Mouse (Mus musculus): Measurements from ENCODE around the gene Gsc. TPM values are rescaled to one million over a fixed set of nuclear protein-coding genes. Genes with fewer than 3 reads are reported as not detected.

Gsc gene
- polyA plus RNA-seq, 1 experiment from 2014 or later: 1.5 TPM

GRCm38 (mm10) chr12:104474191-104474871 is 1.2 kb upstream of the Gsc start:
- WGBS: under 1% methylated on average over 42 of the region's 42 CpGs
- Histone ChIP-seq H3K36me3 (no peaks in the 10 kb centered on the region), H3K4me3 (peak overlapping the region; percentile 12), H3K4me1 (peaks cover 29% of the 10 kb centered on the region), H3K27me3 (peaks cover 83% of the 10 kb centered on the region), H3K9ac (no peak overlapping the region), H3K27ac (no peak overlapping the region), H3K9me3 (replicated peaks) (no peaks in the 10 kb centered on the region), H3K4me2 (replicated peaks) (peak overlapping the region; percentile 22; the same call in 1 of the 2 replicates)
- no peak for ATAC-seq (ENCODE audit: low FRiP score)

- H3K4me3 ChIP-seq: peak overlapping the region; percentile 44
- WGBS: 0% methylated on average over 18 of the region's 18 CpGs
- peaks cover 33% of the 10 kb centered on the region for H3K4me1 ChIP-seq
- no peak overlapping the region for H3K27ac ChIP-seq
- no peak overlapping the region for H3K9ac ChIP-seq
- H3K36me3 ChIP-seq: no peaks in the 10 kb centered on the region
- peak overlapping the region; percentile 67 for H3K4me2 ChIP-seq (replicated peaks)
- no peaks in the 10 kb centered on the region for H3K9me3 ChIP-seq (replicated peaks)
- peaks cover 87% of the 10 kb centered on the region for H3K27me3 ChIP-seq
- no peak for ATAC-seq (ENCODE audit: low FRiP score)
These were observed 362 bp upstream of the Gsc start for GRCm38 (mm10) chr12:104473492-104473891.

- Histone ChIP-seq H3K27ac (no peak overlapping the region), H3K36me3 (no peaks in the 10 kb centered on the region), H3K4me1 (peaks cover 33% of the 10 kb centered on the region), H3K4me2 (replicated peaks) (peak overlapping the region; percentile 67), H3K27me3 (peaks cover 90% of the 10 kb centered on the region), H3K9me3 (replicated peaks) (no peaks in the 10 kb centered on the region), H3K4me3 (peak overlapping the region; percentile 44), H3K9ac (no peak overlapping the region)
- WGBS: 1% methylated on average over 25 of the region's 25 CpGs
- no peak for ATAC-seq (ENCODE audit: low FRiP score)
These were observed 958 bp downstream of the Gsc start for GRCm38 (mm10) chr12:104472218-104472525.

GRCm38 (mm10) chr12:104471351-104472217 is 1.5 kb downstream of the Gsc start:
- H3K27ac ChIP-seq: no peak overlapping the region
- peaks cover 92% of the 10 kb centered on the region for H3K27me3 ChIP-seq
- peaks cover 35% of the 10 kb centered on the region for H3K4me1 ChIP-seq
- under 1% methylated on average over 53 of the region's 57 CpGs for WGBS
- H3K36me3 ChIP-seq: no peaks in the 10 kb centered on the region
- no peaks in the 10 kb centered on the region for H3K9me3 ChIP-seq (replicated peaks)
- H3K4me3 ChIP-seq: peak overlapping the region; percentile 44
- no peak overlapping the region for H3K9ac ChIP-seq
- H3K4me2 ChIP-seq (replicated peaks): peak overlapping the region; percentile 67
- 0 out of 2 replicates have a peak, but pooled peaks have one; percentile 23 for ATAC-seq (ENCODE audit: low FRiP score)

GRCm38 (mm10) chr12:104470646-104471045 is 2.5 kb downstream of the Gsc start:
- peaks cover 30% of the 10 kb centered on the region for H3K4me1 ChIP-seq
- H3K4me3 ChIP-seq: no peak overlapping the region
- no peak overlapping the region for H3K27ac ChIP-seq
- no peaks in the 10 kb centered on the region for H3K9me3 ChIP-seq (replicated peaks)
- no peak overlapping the region for H3K9ac ChIP-seq
- peaks cover 89% of the 10 kb centered on the region for H3K27me3 ChIP-seq
- no peak for ATAC-seq (ENCODE audit: low FRiP score)
- WGBS: 6% methylated on average over 6 of the region's 6 CpGs
- H3K4me2 ChIP-seq (replicated peaks): no peak overlapping the region
- no peaks in the 10 kb centered on the region for H3K36me3 ChIP-seq

GRCm38 (mm10) chr12:104468783-104469182 is 4.3 kb downstream of the Gsc start:
- H3K4me3 ChIP-seq: no peak overlapping the region
- WGBS: 4% methylated on average over 4 of the region's 4 CpGs
- no peak overlapping the region for H3K27ac ChIP-seq
- no peak for ATAC-seq (ENCODE audit: low FRiP score)
- no peak overlapping the region for H3K4me2 ChIP-seq (replicated peaks)
- H3K27me3 ChIP-seq: peaks cover 77% of the 10 kb centered on the region
- H3K9me3 ChIP-seq (replicated peaks): no peaks in the 10 kb centered on the region
- H3K4me1 ChIP-seq: peaks cover 27% of the 10 kb centered on the region
- no peaks in the 10 kb centered on the region for H3K36me3 ChIP-seq
- H3K9ac ChIP-seq: no peak overlapping the region

- whole genome bisulfite sequencing: 37% methylated on average over 6 of the region's 6 CpGs
- peaks cover 64% of the 10 kb centered on the region for H3K27me3 ChIP-seq
- no peak overlapping the region for H3K9ac ChIP-seq
- no peaks in the 10 kb centered on the region for H3K9me3 ChIP-seq (replicated peaks)
- H3K36me3 ChIP-seq: no peaks in the 10 kb centered on the region
- H3K27ac ChIP-seq: no peak overlapping the region
- ATAC-seq (ENCODE audit: low FRiP score): no peak
- no peak overlapping the region for H3K4me2 ChIP-seq (replicated peaks)
- peaks cover 16% of the 10 kb centered on the region for H3K4me1 ChIP-seq
- H3K4me3 ChIP-seq: no peak overlapping the region
These were observed 5.8 kb downstream of the Gsc start for GRCm38 (mm10) chr12:104467372-104467771.

- H3K27ac ChIP-seq: no peak overlapping the region
- peak; percentile 33; the same call in 1 of the 2 replicates for ATAC-seq (ENCODE audit: low FRiP score)
- no peak overlapping the region for H3K9ac ChIP-seq
- no peaks in the 10 kb centered on the region for H3K36me3 ChIP-seq
- H3K9me3 ChIP-seq (replicated peaks): no peaks in the 10 kb centered on the region
- H3K4me3 ChIP-seq: no peak overlapping the region
- peaks cover 60% of the 10 kb centered on the region for H3K27me3 ChIP-seq
- H3K4me1 ChIP-seq: peaks cover 11% of the 10 kb centered on the region
- no peak overlapping the region for H3K4me2 ChIP-seq (replicated peaks)
- 11% methylated on average over 7 of the region's 7 CpGs for whole genome bisulfite sequencing
These were observed 6.2 kb downstream of the Gsc start for GRCm38 (mm10) chr12:104466930-104467329.

- no peak overlapping the region for H3K4me3 ChIP-seq
- no peaks in the 10 kb centered on the region for H3K36me3 ChIP-seq
- no peak overlapping the region for H3K4me2 ChIP-seq (replicated peaks)
- H3K4me1 ChIP-seq: no peaks in the 10 kb centered on the region
- peaks cover 20% of the 10 kb centered on the region for H3K27me3 ChIP-seq
- no peak overlapping the region for H3K27ac ChIP-seq
- ATAC-seq (ENCODE audit: low FRiP score): no peak
- WGBS: 33% methylated on average over 8 of the region's 8 CpGs
- H3K9ac ChIP-seq: no peak overlapping the region
- no peaks in the 10 kb centered on the region for H3K9me3 ChIP-seq (replicated peaks)
These were observed 11.8 kb downstream of the Gsc start for GRCm38 (mm10) chr12:104461372-104461771.

- Histone ChIP-seq H3K27ac (no peak overlapping the region), H3K4me1 (no peaks in the 10 kb centered on the region), H3K9me3 (replicated peaks) (no peaks in the 10 kb centered on the region), H3K9ac (no peak overlapping the region), H3K27me3 (peaks cover 9% of the 10 kb centered on the region; the same call in 1 of the 2 replicates), H3K4me3 (no peak overlapping the region), H3K4me2 (replicated peaks) (no peak overlapping the region), H3K36me3 (no peaks in the 10 kb centered on the region)
- ATAC-seq (ENCODE audit: low FRiP score): no peak
- WGBS: 73% methylated on average over 6 of the region's 6 CpGs
These were observed 13.8 kb downstream of the Gsc start for GRCm38 (mm10) chr12:104459377-104459776.

- Histone ChIP-seq H3K4me3 (no peak overlapping the region), H3K4me1 (no peaks in the 10 kb centered on the region), H3K9ac (no peak overlapping the region), H3K36me3 (no peaks in the 10 kb centered on the region), H3K27me3 (0 out of 2 replicates have a peak, but pooled peaks cover 5% of the 10 kb centered on the region), H3K9me3 (replicated peaks) (no peaks in the 10 kb centered on the region), H3K4me2 (replicated peaks) (no peak overlapping the region), H3K27ac (no peak overlapping the region)
- ATAC-seq (ENCODE audit: low FRiP score): no peak
- 42% methylated on average over 1 of the region's 1 CpGs for WGBS
These were observed 20.1 kb downstream of the Gsc start for GRCm38 (mm10) chr12:104453002-104453401.

- Histone ChIP-seq H3K4me3 (no peak overlapping the region), H3K27me3 (0 out of 2 replicates have a peak, but pooled peaks cover 5% of the 10 kb centered on the region), H3K4me1 (no peaks in the 10 kb centered on the region), H3K36me3 (no peaks in the 10 kb centered on the region), H3K9me3 (replicated peaks) (no peaks in the 10 kb centered on the region), H3K4me2 (replicated peaks) (no peak overlapping the region), H3K9ac (no peak overlapping the region), H3K27ac (no peak overlapping the region)
- WGBS: 74% methylated on average over 10 of the region's 10 CpGs
- ATAC-seq (ENCODE audit: low FRiP score): no peak
These were observed 22.9 kb downstream of the Gsc start for GRCm38 (mm10) chr12:104450257-104450656.

Data from hindbrain, embryonic 12.5 days (tissue).